20 mouse cellular contexts compared by ENCODE assay signal in genomic region chr19:6294301-6294700, GRCm38 (mm10).
"Had no signal": no experiment of that assay in that cellular context is flagged by ENCODE, and none has a peak within 500 bp of the region (broad histone marks: within the 10 kb centered on the region; RNA-seq: fewer than 3 reads in every experiment).

No protein-coding gene starts in this region.

- H3K4me2 ChIP-seq: limb, embryonic 13.5 days; midbrain, embryonic 12.5 days; midbrain, embryonic 15.5 days; neural tube, embryonic 12.5 days; neural tube, embryonic 15.5 days had no signal

- H3K27me3 ChIP-seq: limb, embryonic 13.5 days; midbrain, embryonic 12.5 days; midbrain, embryonic 15.5 days; neural tube, embryonic 12.5 days; neural tube, embryonic 15.5 days had no signal

- H3K4me1 ChIP-seq: limb, embryonic 13.5 days; midbrain, embryonic 12.5 days; midbrain, embryonic 15.5 days; neural tube, embryonic 12.5 days; neural tube, embryonic 15.5 days had no signal

- H3K4me3 ChIP-seq: limb, embryonic 10.5 days; limb, embryonic 13.5 days; midbrain, embryonic 12.5 days; midbrain, embryonic 15.5 days; neural tube, embryonic 12.5 days; neural tube, embryonic 15.5 days had no signal

- DNase-seq: kidney, adult 2 months; kidney, postnatal 25 days; lung, adult 2 months; lung, postnatal 14 days; lung, postnatal 4 days; right cerebral cortex, adult 18-20 months; right cerebral cortex, postnatal 14 days; right cerebral cortex, postnatal 4 days; spleen, adult 18-20 months; thymus, adult 2 months; thymus, postnatal 14 days; thymus, postnatal 4 days had no signal

- H3K9me3 ChIP-seq: limb, embryonic 10.5 days; limb, embryonic 13.5 days; midbrain, embryonic 12.5 days; midbrain, embryonic 15.5 days; neural tube, embryonic 12.5 days; neural tube, embryonic 15.5 days had no signal

- H3K9ac ChIP-seq: limb, embryonic 13.5 days; liver, embryonic 14.5 days; midbrain, embryonic 12.5 days; midbrain, embryonic 15.5 days; neural tube, embryonic 12.5 days; neural tube, embryonic 15.5 days had no signal

- H3K27ac ChIP-seq: kidney, postnatal 0 days; limb, embryonic 10.5 days; limb, embryonic 13.5 days; liver, embryonic 14.5 days; midbrain, embryonic 12.5 days; midbrain, embryonic 15.5 days; neural tube, embryonic 12.5 days; neural tube, embryonic 15.5 days had no signal
